Comparison of ENCODE assay signal across 8 mouse cellular contexts in the genomic region with DNA sequence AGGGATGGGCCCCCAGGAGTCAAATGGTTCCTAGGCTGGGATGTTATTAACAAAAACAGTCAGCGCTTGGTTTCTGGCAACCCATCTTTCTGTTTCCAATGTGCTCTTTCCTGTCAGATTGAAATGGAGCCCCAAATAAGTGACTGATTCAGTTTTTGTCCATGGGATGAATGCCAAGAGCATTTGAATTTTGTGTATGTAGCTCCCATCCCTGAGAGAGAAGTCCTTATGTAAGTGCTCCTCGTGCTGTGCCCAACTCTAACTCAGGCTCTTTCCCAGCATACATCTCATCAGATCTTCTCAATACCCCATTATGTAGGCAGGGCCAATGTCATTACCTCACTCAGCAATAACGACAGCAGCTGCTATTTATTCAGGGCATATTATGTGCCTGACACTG. TPM values are rescaled to one million over a fixed set of nuclear protein-coding genes. Genes with fewer than 3 reads are reported as not detected.
A peak's percentile ranks its signal among the peaks of the same experiment; 100 is the strongest.
DNase-seq lines count a peak whose midpoint lies in the region; ATAC-seq and TF ChIP-seq lines count a peak whose summit lies in the region.

No protein-coding gene starts in this region.

- H3K27ac ChIP-seq in heart, postnatal 0 days (ENCODE audit: low read depth), result no peak overlapping the region
- H3K27ac ChIP-seq in bone marrow macrophage, adult 2 months (ENCODE audit: insufficient read depth, low read depth, low read length), result no peak overlapping the region
- no peak overlapping the region for H3K27ac ChIP-seq in hindbrain, embryonic 11.5 days (ENCODE audit: low read depth, low read length)
- H3K27ac ChIP-seq in midbrain, embryonic 11.5 days (ENCODE audit: low read depth, low read length), result no peak overlapping the region

- H3K9me3 ChIP-seq in heart, postnatal 0 days (replicated peaks; ENCODE audit: control insufficient read depth, low read length), result no peaks in the 10 kb centered on the region
- H3K9me3 ChIP-seq in hindbrain, embryonic 11.5 days (ENCODE audit: control insufficient read depth, low read length), result no peaks in the 10 kb centered on the region
- H3K9me3 ChIP-seq in midbrain, embryonic 11.5 days (ENCODE audit: control insufficient read depth, low read length), result no peaks in the 10 kb centered on the region

- no peak for DNase-seq in heart, postnatal 0 days (ENCODE audit: low spot score)
- DNase-seq in heart, adult 18-20 months, result no peak
- no peak for DNase-seq in hindbrain, embryonic 11.5 days (ENCODE audit: low spot score)
- no peak for DNase-seq in midbrain, embryonic 11.5 days (ENCODE audit: low spot score, missing footprints)
- DNase-seq in B cell, adult 2 months, result no peak
- DNase-seq in kidney, adult 9 months, result no peak
- DNase-seq in right cerebral cortex, postnatal 25 days, result no peak

- WGBS in heart, postnatal 0 days, result 52% methylated on average over 3 of the region's 3 CpGs
- 68% methylated on average over 3 of the region's 3 CpGs for WGBS in hindbrain, embryonic 11.5 days
- WGBS in midbrain, embryonic 11.5 days, result 76% methylated on average over 3 of the region's 3 CpGs

- H3K4me2 ChIP-seq in heart, postnatal 0 days (ENCODE audit: low read depth, low read length), result peak overlapping the region; percentile 95
- peak overlapping the region; percentile 92 for H3K4me2 ChIP-seq in hindbrain, embryonic 11.5 days (replicated peaks; ENCODE audit: low read depth, low read length)
- peak overlapping the region; percentile 72 for H3K4me2 ChIP-seq in midbrain, embryonic 11.5 days

- peak overlapping the region; percentile 95 for H3K4me3 ChIP-seq in heart, postnatal 0 days (ENCODE audit: low read depth, low read length)
- peak overlapping the region; percentile 96 for H3K4me3 ChIP-seq in bone marrow macrophage, adult 2 months (ENCODE audit: insufficient read depth, low read length)
- peak overlapping the region; percentile 98 for H3K4me3 ChIP-seq in hindbrain, embryonic 11.5 days (ENCODE audit: low read depth, low read length)
- peak overlapping the region; percentile 97 for H3K4me3 ChIP-seq in midbrain, embryonic 11.5 days (ENCODE audit: low read depth, low read length)

- peak overlapping the region; percentile 97 for H3K9ac ChIP-seq in heart, postnatal 0 days (replicated peaks; ENCODE audit: low read depth, low read length)
- H3K9ac ChIP-seq in hindbrain, embryonic 11.5 days (ENCODE audit: low read depth, low read length), result peak overlapping the region; percentile 100
- H3K9ac ChIP-seq in midbrain, embryonic 11.5 days (ENCODE audit: low read length), result peak overlapping the region; percentile 100

- no peak for ATAC-seq in heart, postnatal 0 days (ENCODE audit: insufficient read depth, low read depth)
- ATAC-seq in hindbrain, embryonic 11.5 days (ENCODE audit: low FRiP score), result no peak
- no peak for ATAC-seq in midbrain, embryonic 11.5 days (ENCODE audit: low FRiP score)

- peaks cover 18% of the 10 kb centered on the region for H3K36me3 ChIP-seq in heart, postnatal 0 days (replicated peaks; ENCODE audit: control insufficient read depth, insufficient read depth, low read length)
- H3K36me3 ChIP-seq in hindbrain, embryonic 11.5 days (ENCODE audit: control insufficient read depth, insufficient read depth, low read length), result 0 out of 2 replicates have a peak, but pooled peaks cover 2% of the 10 kb centered on the region
- H3K36me3 ChIP-seq in midbrain, embryonic 11.5 days (ENCODE audit: control insufficient read depth, insufficient read depth, low read length), result no peaks in the 10 kb centered on the region

- TF ChIP-seq CTCF in heart, postnatal 0 days (IDR thresholded peaks at IDR 0.05; ENCODE audit: low read depth), result no peak
- no peak for TF ChIP-seq CTCF in bone marrow macrophage, adult 2 months (IDR thresholded peaks at IDR 0.05; ENCODE audit: low read depth, low read length)

- no peaks in the 10 kb centered on the region for H3K27me3 ChIP-seq in heart, postnatal 0 days (ENCODE audit: control insufficient read depth, insufficient read depth, low read length)
- H3K27me3 ChIP-seq in hindbrain, embryonic 11.5 days (ENCODE audit: control insufficient read depth, insufficient read depth, low read length), result peaks cover 2% of the 10 kb centered on the region; the same call in 1 of the 2 replicates
- peaks cover 4% of the 10 kb centered on the region for H3K27me3 ChIP-seq in midbrain, embryonic 11.5 days (ENCODE audit: control insufficient read depth, insufficient read depth, low read length)

- no peak for TF ChIP-seq EP300 in heart, postnatal 0 days (IDR thresholded peaks at IDR 0.05; ENCODE audit: low read depth)

- no peak for TF ChIP-seq POLR2A in bone marrow macrophage, adult 2 months (IDR thresholded peaks at IDR 0.05; ENCODE audit: borderline replicate concordance, low read depth, low read length)

- H3K4me1 ChIP-seq in heart, postnatal 0 days (ENCODE audit: control insufficient read depth, insufficient read depth), result peaks cover 56% of the 10 kb centered on the region
- peaks cover 50% of the 10 kb centered on the region for H3K4me1 ChIP-seq in bone marrow macrophage, adult 2 months (ENCODE audit: control insufficient read depth, insufficient read depth, low read length)
- H3K4me1 ChIP-seq in hindbrain, embryonic 11.5 days (replicated peaks; ENCODE audit: control insufficient read depth, insufficient read depth, low read length), result peaks cover 21% of the 10 kb centered on the region
- peaks cover 46% of the 10 kb centered on the region for H3K4me1 ChIP-seq in midbrain, embryonic 11.5 days (ENCODE audit: control insufficient read depth, insufficient read depth, low read length)

RNA-seq across cellular contexts. Expression of gene Fkrp, which starts 1.2 kb away (rescaled TPM):
- 40.4 and 54.2 TPM in 2 replicates for total RNA-seq in heart, postnatal 0 days (2014; rRNA removed; ENCODE audit: low replicate concordance)
- polyA plus RNA-seq in heart, postnatal 0 days (2015; fragmentation: Nextera tagmentation; extraction: Ambion mirVana), result 28.0 and 28.9 TPM in 2 replicates
- 10 to 100 TPM; 49.1 to 53.1 TPM for total RNA-seq in heart, adult 18-20 months (2021)
- 21.9 and 25.1 TPM in 2 replicates for polyA plus RNA-seq in bone marrow macrophage, adult 2 months (2012; ENCODE audit: insufficient read depth, insufficient read length, missing spikeins)
- polyA plus RNA-seq in hindbrain, embryonic 11.5 days (2014; fragmentation: Nextera tagmentation; extraction: Ambion mirVana), result 21.9 and 22.7 TPM in 2 replicates
- polyA plus RNA-seq in midbrain, embryonic 11.5 days (2014; fragmentation: Nextera tagmentation; extraction: Ambion mirVana), result 24.3 and 25.9 TPM in 2 replicates

RNA-seq across cellular contexts. Expression of gene Strn4, which starts 2.0 kb away (rescaled TPM):
- total RNA-seq in heart, postnatal 0 days (2014; rRNA removed; ENCODE audit: low replicate concordance), result 128 and 148 TPM in 2 replicates
- polyA plus RNA-seq in heart, postnatal 0 days (2015; fragmentation: Nextera tagmentation; extraction: Ambion mirVana), result 55.5 and 61.1 TPM in 2 replicates
- 10 to 100 TPM; 50.3 to 60.0 TPM for total RNA-seq in heart, adult 18-20 months (2021)
- polyA plus RNA-seq in bone marrow macrophage, adult 2 months (2012; ENCODE audit: insufficient read depth, insufficient read length, missing spikeins), result 56.6 and 58.1 TPM in 2 replicates
- polyA plus RNA-seq in hindbrain, embryonic 11.5 days (2014; fragmentation: Nextera tagmentation; extraction: Ambion mirVana), result 112 and 130 TPM in 2 replicates
- polyA plus RNA-seq in midbrain, embryonic 11.5 days (2014; fragmentation: Nextera tagmentation; extraction: Ambion mirVana), result 111 and 115 TPM in 2 replicates

RNA-seq across cellular contexts. Expression of gene Prkd2, which starts 25.0 kb away (rescaled TPM):
- 10.6 and 13.4 TPM in 2 replicates for total RNA-seq in heart, postnatal 0 days (2014; rRNA removed; ENCODE audit: low replicate concordance)
- polyA plus RNA-seq in heart, postnatal 0 days (2015; fragmentation: Nextera tagmentation; extraction: Ambion mirVana), result 8.3 and 8.8 TPM in 2 replicates
- total RNA-seq in heart, adult 18-20 months (2021), result 10 to 100 TPM; 19.7 to 22.2 TPM
- polyA plus RNA-seq in bone marrow macrophage, adult 2 months (2012; ENCODE audit: insufficient read depth, insufficient read length, missing spikeins), result 9.8 and 11.2 TPM in 2 replicates
- 8.8 and 9.4 TPM in 2 replicates for polyA plus RNA-seq in hindbrain, embryonic 11.5 days (2014; fragmentation: Nextera tagmentation; extraction: Ambion mirVana)
- polyA plus RNA-seq in midbrain, embryonic 11.5 days (2014; fragmentation: Nextera tagmentation; extraction: Ambion mirVana), result 9.2 and 10.3 TPM in 2 replicates

RNA-seq across cellular contexts. Expression of gene Slc1a5, which starts 36.6 kb away (rescaled TPM):
- 55.8 and 81.4 TPM in 2 replicates for total RNA-seq in heart, postnatal 0 days (2014; rRNA removed; ENCODE audit: low replicate concordance)
- polyA plus RNA-seq in heart, postnatal 0 days (2015; fragmentation: Nextera tagmentation; extraction: Ambion mirVana), result 27.1 and 28.1 TPM in 2 replicates
- total RNA-seq in heart, adult 18-20 months (2021), result 10 to 100 TPM; 13.0 to 26.3 TPM
- 24.9 and 25.0 TPM in 2 replicates for polyA plus RNA-seq in bone marrow macrophage, adult 2 months (2012; ENCODE audit: insufficient read depth, insufficient read length, missing spikeins)
- polyA plus RNA-seq in hindbrain, embryonic 11.5 days (2014; fragmentation: Nextera tagmentation; extraction: Ambion mirVana), result 15.0 and 15.1 TPM in 2 replicates
- 20.7 and 23.2 TPM in 2 replicates for polyA plus RNA-seq in midbrain, embryonic 11.5 days (2014; fragmentation: Nextera tagmentation; extraction: Ambion mirVana)

RNA-seq across cellular contexts. Expression of gene Dact3, which starts 57.4 kb away (rescaled TPM):
- total RNA-seq in heart, postnatal 0 days (2014; rRNA removed; ENCODE audit: low replicate concordance), result 63.9 and 69.6 TPM in 2 replicates
- 3.8 TPM in 2 replicates for polyA plus RNA-seq in heart, postnatal 0 days (2015; fragmentation: Nextera tagmentation; extraction: Ambion mirVana)
- total RNA-seq in heart, adult 18-20 months (2021), result 1 to 10 TPM; 8.7 to 9.4 TPM
- 1.2 and 1.3 TPM in 2 replicates for polyA plus RNA-seq in bone marrow macrophage, adult 2 months (2012; ENCODE audit: insufficient read depth, insufficient read length, missing spikeins)
- polyA plus RNA-seq in hindbrain, embryonic 11.5 days (2014; fragmentation: Nextera tagmentation; extraction: Ambion mirVana), result 7.6 and 8.0 TPM in 2 replicates
- 4.8 and 5.3 TPM in 2 replicates for polyA plus RNA-seq in midbrain, embryonic 11.5 days (2014; fragmentation: Nextera tagmentation; extraction: Ambion mirVana)
